Mouse (Mus musculus) spleen, adult 2 months (tissue): ENCODE results near the gene Fcgrt.

Source experiments
- CTCF ChIP-seq: fragments of 200-500 bp; IDR thresholded peaks from 2 replicates; pipeline ENCODE4 v1.5.1; 2011; ENCODE audit warnings: mild to moderate bottlenecking, inconsistent platforms; ENCODE audit not compliant: insufficient read depth, insufficient read length, insufficient replicate concordance; ENCODE audit errors: extremely low read depth
- POLR2A ChIP-seq: fragments of 200-500 bp; IDR thresholded peaks from 2 replicates; pipeline ENCODE4 v1.6.1; 2011; ENCODE audit warnings: low read depth, low read length, inconsistent platforms

DNA sequence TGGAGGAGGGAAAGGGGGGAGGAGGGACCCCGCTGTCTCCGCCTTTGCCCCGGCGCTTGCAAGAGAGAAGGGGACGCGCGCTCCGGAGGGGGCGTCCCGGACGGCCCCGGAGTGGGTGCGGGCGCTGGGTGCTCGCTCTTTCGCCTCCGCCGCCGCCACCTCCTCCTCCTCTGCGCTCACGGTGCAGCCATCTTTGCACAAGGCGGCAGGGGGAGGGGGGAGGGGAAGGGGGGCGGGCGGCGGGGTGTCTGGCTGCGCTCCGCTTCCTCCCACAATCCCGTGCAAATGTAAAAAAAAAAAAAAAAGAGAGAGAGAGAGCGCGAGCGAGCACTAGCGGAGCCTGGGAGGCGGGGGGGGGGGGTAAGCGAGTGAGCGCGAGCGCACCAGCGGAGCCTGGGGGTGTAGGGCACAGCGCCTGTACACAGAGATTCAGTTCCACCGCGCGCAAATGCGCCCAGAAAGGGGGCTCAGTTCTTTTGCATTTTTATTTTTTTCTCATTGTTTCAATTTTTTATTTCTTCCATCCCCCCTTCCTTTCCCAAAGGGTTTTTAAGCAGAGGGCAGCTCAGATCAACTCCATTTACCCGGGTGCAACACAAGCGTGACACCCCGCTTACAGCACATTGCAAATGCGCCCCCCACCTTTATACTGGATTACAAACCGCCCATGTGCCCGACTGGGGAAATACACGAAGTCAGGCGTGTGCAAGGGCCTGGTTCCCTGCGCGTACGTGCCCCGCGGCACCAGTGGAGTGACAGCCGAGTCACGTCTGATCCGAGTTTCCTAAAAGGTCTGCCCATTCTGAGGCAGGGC is 50.3 kb downstream of the Fcgrt start:
- TF ChIP-seq POLR2A, result no peak; the same call in 1 of the 2 replicates
- no peak for TF ChIP-seq CTCF
